Mouse (Mus musculus) liver, embryonic 14.5 days (tissue): ENCODE results near the gene Zp1.
A peak's percentile ranks its signal among the peaks of the same experiment; 100 is the strongest.

ENCODE experiments used
- CTCF ChIP-seq: IDR thresholded peaks from 2 replicates; pipeline ENCODE4 v1.5.1; 2016; ENCODE audit warnings: antibody characterized with exemption, low read depth, control low read depth
- EP300 ChIP-seq: IDR thresholded peaks from 2 replicates; pipeline ENCODE4 v1.6.1; 2016; ENCODE audit warnings: antibody characterized with exemption, low read depth

- TF ChIP-seq CTCF = peak; percentile 62
- TF ChIP-seq EP300 = no peak
Observed at GRCm38 (mm10) chr19:10936077-10936476, 15.6 kb upstream of the Zp1 start.
